Mouse (Mus musculus) heart, postnatal 0 days (tissue): Measurements from ENCODE around the gene Pla2g10.

ENCODE experiments used
- CTCF ChIP-seq: IDR thresholded peaks from 2 replicates; pipeline ENCODE4 v1.5.1; 2016; ENCODE audit warnings: antibody characterized with exemption, control low read depth, low read depth
- EP300 ChIP-seq: IDR thresholded peaks from 2 replicates; pipeline ENCODE4 v1.6.1; 2016; ENCODE audit warnings: antibody characterized with exemption, low read depth

- TF ChIP-seq EP300 (no peak), CTCF (no peak)
These were observed 26.1 kb downstream of the Pla2g10 start for GRCm38 (mm10) chr16:13704676-13705075.
